Mouse (Mus musculus): ENCODE data around the gene Sox5.

Gene Sox5

DNA sequence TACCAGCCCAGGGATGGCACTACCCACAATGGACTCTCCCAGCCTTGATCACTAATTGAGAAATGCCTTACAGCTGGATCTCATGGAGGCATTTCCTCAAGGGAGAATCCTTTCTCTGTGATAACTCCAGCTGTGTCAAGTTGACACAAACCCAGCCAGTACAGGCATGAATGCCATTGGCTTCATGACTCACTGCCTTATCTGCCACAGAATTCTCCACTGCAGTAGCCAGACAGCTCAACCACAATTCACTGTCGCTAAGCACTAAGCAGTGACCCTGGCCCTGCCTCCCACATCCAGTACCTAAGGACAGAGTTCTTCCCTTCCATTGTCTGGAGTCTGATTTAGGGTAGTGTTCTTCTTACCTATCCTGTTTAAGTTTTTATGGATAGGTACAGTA, 65.4 kb downstream of the Sox5 start:
- DNase-seq (ENCODE audit: low read depth, low spot score) = no peak

DNA sequence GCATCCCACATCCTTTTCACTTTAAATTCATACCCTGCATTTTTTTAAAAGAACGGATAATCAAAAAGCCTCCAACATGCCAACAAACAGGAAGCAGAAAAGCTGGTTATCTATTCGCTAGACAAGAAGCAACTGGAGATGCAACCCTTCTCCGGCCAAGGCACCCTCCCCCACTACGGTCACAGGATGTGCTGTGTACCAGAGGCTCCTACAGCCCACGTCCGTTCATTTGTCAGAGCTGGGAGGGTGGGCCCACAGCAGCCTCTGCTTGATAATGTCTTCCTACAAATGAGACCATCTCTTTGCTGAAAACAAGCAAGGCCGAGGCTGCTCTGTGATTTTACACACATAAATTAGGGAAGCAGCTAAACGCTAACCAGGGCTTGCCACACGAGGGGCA, 69.9 kb downstream of the Sox5 start:
- DNase-seq (ENCODE audit: low read depth, low spot score) = no peak

DNA sequence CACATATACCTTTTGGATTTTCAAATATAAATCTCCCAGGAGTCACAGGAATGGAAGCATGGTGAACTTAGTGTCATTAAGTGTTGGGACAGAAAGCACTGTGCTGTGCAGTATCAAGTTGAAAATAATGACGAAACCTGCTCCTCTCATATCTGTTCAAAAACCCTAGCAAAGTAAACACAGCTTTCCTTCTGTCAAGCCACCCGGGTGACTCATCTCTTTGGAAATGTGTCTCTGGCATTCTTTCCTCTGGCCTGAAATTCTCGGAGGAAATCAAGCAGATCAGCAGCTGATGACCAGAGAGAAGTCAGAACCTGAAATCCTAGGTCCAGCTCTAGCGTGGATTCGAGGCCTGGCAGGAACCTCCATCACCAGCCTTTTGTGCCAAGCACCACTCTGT, 71.0 kb downstream of the Sox5 start:
- DNase-seq (ENCODE audit: low read depth, low spot score) = no peak

DNA sequence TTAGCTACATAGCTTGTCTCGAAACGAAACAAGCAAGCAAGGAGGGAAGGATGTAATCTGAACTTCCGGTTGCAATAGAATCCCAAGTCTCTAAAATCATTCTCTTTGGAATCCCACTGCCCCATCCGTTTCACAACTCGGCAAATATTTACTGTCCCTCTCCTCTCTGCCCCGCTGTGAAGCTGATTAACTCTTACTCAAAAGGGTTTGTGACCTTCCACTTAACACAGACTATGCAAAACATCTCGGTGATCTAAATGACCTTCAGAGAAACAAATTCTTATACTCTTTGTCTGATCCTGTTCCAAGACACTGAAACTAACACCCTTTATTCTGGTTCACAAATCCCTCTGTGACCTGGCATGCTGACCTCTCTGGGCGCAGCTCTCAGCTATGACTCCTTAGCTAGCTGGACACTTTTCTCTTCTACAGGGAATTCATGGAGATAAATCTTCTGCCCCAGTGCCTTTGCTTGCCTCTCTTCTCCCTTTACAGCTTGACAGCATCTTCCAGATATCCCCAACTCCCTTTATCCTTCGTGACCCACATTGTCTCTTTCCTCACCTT, 72.1 kb downstream of the Sox5 start:
- DNase-seq (ENCODE audit: low read depth, low spot score) = peak; percentile 52

DNA sequence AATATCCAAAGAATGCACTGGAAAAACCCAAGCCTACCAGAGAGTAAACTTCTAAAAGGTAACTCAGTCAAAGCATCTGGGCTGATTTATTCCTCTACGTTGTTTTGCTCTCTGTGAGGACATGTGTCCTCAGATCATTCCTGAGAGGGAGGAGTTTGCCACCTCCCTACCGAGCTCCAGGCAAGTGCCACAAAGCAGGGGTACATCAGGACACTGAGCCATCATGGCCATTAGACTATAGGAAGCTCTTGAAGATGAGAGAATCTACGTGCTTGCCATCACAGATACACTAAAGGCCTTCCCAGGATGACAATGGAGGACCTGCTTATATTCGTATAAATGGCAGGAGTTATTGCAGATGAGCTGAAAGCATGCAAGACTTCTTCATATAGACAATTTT, 73.4 kb downstream of the Sox5 start:
- DNase-seq (ENCODE audit: low read depth, low spot score) = no peak

DNA sequence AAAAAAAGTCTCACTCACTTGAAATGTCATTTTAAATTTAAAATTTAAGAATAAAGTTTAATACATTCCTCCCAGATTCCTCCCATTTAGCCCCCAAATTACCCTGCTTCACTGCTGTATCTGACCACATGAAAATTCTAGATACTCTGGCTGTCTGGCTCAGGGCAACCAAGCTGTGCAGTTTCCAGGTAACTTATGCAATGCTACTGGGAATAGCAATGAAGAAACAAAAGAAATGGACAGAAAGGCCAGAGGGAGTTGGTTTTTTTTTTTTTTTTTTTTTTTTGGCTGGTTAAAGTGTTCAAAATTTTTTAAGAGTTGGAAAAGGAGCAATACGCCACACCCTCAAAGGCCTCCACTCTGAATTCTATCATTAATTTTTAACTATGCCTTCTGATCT, 73.8 kb downstream of the Sox5 start:
- no peak for DNase-seq (ENCODE audit: low read depth, low spot score)

DNA sequence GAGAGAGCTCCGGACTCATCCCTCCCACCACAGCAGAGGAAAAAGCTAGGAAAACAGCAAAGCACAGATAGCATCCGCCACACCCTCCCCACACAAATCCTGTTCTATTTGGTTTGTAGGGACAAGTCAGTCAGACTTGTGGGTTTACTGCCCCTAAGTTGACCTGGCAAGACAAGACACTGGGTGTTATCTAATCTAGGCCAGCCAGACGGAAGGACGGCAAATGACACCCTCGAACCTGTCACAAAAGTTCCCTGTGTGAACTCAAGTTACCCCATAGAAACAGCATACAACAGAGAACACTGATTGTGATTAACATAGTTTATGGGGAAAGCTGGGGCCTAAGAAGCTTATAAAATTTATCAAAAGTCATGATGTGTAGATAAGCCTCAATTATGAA, 76.8 kb downstream of the Sox5 start:
- DNase-seq (ENCODE audit: low read depth, low spot score) = no peak

DNA sequence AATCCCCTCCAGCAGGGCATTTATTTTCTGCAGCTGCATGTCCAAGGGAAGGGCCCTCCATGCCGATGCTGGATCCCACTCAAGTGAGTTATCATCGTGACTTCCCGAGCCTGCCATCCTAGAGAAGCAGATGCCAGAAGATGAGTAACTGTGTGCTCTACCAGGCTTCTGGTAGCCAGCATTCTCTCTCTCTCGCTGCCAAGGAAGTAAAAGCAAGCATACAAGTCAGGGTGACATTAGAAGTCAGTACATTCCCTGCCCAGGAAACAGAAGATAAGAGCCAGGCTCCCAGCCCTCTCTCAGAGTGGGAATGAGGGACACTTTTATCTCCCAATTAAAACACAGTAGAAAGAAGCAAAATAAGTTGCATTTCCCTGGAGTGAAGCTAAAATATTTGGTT, 86.1 kb downstream of the Sox5 start:
- no peak for DNase-seq (ENCODE audit: low read depth, low spot score)

DNA sequence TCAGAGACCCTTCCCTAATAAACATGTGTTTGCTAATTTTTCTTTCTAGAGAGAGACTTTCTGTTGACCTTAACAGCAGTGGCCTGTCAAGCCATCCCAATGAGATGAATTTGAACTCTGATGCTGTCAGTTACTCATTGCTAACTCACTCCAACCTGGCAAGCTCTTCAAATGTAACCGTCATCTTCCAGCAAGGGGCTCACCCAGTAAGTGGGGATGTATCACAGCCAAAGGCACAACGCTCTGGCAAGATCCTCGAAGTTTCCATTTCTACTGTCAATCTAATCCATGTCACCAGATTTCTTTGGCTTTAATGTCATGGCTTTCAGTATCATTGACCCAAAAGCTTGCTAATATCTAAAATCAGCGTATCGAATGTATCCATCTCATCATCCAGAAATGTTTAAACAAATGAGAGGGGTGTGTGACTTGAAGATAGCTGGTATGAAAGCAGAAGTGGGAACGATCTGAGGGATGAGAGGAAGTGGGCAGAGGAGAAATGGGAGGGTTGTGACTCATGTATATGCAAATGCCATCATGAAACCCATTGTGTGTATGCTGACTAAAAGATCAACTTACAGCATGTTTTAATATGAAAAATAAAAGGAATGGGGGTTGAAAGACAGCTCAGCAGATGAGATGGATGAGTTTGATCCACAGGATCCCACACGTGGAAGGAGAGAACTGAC, 88.4 kb downstream of the Sox5 start:
- no peak for DNase-seq (ENCODE audit: low read depth, low spot score)

DNA sequence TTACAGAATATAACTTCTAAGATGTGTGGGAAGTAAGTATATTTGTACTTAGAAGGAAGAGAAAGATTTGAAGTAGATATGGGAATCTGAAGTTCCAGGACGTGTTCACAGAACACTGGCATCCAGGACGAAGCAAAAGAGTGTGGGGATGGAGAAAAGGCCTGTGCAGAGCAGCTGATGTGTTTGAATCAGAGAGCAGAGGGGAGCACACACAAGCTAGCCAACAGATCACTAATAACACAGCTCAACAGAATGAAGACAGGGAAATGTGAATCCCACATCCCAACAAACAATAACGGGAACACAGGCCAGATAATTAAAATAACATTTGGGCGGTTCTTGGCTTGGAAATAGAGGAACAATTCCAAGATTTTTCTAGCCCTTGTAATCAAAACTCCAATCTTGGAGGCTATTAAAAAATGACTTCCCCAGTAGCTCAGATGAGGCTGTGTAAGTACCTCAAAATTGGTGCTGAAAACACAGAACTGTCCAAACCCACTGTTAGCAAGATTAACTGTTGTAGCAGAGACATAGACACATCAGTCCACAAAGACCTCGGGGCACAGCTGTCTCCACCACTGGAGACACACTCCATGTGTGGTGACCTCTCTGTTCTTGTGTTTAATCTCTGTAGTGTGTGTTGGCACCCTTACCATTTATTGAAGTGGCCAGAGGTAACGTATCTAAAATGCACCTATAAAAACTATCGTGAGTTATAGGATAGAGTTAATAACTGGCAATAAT, 90.3 kb downstream of the Sox5 start:
- DNase-seq (ENCODE audit: low read depth, low spot score) = no peak

DNA sequence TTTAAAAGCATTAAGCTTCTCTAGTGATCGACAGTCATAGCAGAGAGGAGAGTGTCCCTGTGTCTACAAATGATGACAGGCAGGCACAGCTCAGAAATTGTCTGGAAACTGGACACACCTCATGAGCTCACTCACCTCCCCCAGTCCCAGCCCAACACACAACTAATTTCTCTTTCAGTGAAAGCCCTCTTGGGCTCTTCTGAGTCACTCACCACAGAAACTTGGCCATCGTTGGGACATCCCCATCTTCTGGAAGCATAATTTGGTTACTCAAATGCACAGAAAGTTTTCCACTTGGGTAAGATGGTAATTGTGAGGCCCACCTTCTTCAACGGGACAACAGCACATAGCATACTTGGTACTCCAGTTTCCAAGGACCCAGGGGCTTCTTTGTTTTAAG, 92.7 kb downstream of the Sox5 start:
- no peak for DNase-seq (ENCODE audit: low read depth, low spot score)

DNA sequence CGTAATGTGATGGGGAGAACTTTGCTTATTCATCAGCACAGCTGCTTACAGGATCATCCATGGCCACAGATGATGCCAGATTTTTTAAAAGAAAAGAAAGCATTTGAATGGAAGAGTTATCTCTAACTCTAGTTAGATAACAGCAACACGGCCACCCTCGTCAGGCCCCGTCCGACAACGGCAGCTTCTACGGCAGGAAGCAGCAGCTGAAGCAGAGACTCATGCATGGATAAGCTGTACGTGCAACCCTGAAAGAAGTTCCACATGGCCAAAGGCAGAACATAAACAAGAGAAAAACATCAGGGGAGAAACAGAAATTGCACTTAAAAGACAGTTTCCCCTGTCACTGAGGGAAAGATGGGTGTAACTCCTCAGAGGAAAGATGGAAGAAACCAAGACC, 94.1 kb downstream of the Sox5 start:
- DNase-seq (ENCODE audit: low read depth, low spot score) = no peak

DNA sequence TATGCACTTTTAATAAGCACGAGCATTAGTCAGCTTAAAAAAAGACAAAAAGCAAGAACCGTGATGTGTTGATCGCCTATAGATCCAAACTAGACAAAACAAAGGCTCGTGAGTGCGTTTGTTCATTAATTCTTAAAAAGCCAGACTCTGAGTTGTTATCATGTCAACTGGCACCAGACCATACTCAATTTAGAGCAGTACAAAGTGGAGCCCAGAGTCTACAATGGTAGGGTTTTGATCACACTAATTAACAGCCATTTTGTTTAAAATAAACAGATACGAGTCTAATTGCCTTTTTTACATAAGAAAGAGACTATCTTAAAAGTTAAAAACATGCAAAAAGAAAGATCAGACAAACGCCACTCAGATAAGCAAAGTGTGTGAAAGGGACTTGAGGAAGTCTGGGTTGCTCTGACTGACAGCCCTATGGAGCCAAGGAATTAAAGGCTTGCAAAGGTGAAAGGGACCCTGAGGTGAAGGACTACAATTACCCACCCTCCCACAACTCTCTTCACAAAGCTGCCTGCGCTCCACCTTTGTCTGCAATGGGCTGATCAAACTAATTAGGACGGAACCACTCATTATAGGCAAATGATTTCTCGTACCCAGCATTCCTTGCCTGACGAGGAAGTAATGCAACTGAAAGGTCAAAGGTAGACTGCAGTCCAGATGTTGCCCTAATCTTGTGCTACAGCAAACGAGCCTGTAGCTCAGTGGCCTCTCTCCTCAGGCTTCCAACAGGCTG, 100.6 kb downstream of the Sox5 start:
- no peak for DNase-seq (ENCODE audit: low read depth, low spot score)

DNA sequence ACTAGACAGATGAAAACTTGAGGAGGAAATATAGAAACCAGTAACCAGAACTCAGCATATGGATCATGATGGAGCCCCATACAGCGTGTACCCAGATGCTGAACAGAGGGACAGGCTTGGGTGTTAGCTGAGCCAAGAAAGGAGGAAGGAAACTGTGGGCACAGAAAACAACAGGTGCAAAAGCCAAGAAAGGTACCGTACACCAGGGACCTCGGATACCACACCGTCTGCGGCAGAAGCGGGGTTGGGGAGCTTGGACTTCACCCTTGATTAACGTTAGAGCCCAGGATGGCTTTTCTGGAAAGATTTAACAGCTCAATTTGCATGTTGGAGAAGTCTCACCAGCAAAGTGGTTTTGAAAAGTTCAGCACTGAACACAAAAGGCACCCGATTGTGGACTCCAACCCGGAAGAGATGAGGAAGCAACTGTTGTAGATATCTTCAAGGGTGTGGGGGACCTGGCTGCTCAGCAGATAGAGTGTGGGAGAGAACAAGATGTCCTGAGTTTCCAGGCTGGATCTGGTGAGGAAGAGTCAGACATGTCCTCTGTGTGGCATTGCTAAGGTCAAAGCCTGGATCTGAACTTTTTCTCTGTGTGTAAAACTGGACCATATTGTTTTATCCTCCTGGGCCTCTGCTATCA, 104.2 kb downstream of the Sox5 start:
- no peak for DNase-seq (ENCODE audit: low read depth, low spot score)

DNA sequence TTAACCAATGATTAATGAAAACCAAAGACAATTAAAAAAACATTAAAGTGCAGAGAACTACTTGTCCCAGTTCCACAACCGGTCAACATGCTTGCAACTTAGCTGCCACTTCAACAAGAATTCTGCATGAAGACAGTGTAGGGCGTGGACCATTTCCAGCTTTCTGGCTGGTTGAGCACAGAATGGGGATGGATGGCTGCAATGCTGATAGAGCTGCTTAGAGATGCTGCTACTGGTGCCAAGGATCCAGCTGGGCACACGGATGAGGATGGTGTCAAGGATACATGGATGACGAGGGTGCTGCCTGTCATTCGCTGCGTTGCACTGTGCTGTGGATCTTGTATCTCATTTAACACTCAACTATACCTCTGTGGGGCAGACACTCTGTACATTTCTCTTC, 106.7 kb downstream of the Sox5 start:
- DNase-seq (ENCODE audit: low read depth, low spot score) = no peak

DNA sequence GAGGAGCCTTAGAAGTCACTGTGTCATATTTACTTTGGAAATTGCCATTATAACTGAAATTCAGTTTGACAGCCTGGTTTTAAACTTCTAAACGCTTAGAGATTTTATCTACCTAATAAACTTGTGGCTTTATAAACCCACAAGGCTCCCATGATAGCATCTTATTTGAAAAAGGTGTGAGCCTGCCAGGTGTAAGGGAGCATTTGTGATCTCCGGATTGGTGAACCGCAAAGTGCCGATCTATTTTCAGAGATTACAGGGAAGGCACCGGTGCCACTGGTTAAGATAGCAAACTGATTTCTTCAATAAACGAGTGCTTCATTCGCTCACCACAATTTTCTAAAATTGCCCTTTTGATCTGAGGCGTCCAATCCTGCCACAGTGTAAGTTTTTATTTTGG, 107.9 kb downstream of the Sox5 start:
- DNase-seq (ENCODE audit: low read depth, low spot score) = no peak

DNA sequence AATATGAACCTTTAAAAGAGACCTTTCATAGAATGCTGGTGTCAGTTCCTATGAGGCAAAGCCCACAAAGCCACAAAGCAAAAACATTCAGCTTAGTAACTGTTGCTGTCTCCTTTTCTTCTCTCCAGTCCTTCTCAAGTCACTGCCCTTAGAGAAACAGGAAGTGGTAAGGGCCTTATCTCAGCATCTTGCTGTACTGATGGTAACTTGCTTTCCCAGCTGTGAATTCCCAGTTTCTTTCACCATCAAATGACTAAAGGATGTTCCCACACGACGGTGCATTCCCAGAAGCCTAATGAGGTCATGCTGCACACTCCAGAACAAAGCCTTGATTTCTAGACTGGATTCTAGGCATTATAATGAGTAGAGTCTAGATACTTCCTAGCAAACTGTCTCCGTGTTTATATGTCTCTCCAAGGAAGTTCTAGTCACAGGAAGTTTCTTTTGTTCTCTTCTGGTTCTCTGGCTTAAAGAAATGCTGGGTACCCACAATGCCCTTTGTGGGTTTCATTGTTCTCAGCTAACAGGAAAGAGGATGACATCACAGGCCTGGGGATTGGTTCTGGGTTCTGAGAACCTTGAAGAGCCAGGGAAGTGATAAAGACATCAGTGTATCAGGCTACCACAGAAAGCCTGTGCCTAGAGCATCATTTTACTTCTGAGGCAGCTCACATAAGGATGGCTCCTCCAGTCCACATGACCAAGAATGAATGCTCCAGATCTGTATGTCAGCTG, 111.2 kb downstream of the Sox5 start:
- no peak for DNase-seq (ENCODE audit: low read depth, low spot score)

DNA sequence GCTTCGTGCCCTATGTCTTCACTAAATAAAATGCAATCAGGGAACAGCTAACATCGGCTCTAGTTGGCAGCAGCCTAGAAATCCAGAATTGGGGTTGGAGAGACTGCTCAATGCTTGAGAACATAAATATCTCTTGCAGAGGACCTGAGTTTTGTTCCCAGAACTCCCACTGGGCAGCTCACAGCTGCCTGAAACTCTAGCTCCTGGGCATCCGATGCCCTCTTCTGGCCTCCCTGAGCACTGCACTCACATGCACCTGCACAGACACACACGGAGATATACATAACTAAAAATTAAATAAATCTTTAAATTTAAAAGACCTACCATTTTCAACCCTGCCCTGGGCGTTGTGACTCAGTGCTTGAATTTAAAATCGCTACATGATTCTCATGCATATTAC, 115.2 kb downstream of the Sox5 start:
- DNase-seq (ENCODE audit: low read depth, low spot score) = peak; percentile 26

DNA sequence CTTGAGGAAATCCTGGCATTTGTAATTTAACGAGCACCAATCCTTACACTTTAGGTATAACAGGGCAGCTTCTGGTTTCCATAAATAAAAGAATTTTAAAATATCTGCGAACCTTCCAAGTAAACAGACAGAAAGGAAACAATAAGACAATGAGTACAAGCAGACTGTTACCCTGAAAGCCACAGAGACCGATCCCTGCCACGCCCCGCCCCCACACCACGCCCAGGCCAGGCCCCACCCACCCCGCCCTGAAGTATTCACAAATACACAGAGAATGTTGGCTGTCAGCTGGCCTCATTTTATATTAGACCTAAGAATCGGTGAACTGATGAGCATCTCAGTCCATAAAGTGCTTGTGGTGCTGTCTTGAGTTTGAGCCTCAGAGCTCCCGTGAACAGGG, 117.0 kb downstream of the Sox5 start:
- no peak for DNase-seq (ENCODE audit: low read depth, low spot score)

DNA sequence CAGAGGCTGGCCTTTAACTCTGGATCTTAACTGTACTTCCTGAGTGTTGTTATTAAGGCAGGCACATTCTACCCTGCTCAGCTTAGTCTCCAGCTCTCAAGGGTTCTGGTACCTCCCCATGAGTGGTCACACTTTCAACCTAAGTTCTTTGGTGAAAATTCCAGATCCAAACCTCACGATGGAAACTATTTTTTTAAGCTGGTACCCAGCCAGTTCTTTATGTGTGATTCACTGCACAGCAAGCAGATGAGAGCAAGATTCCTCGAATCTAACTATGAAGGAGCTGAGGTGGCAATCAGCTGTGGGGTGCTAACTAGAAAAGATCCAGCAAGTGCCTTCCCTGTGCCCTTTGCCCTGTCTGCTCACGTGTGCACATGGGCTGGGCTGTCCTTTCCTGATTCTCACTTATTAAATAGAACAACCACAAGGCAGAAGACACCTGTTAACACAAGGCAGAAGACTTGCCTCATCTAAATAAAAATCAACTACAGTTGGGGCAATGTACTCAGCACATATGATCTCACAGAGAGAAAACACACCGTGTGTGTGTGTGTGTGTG, 118.2 kb downstream of the Sox5 start:
- DNase-seq (ENCODE audit: low read depth, low spot score) = no peak

Data from ES-CJ7 (cell line).